Mouse (Mus musculus) intestine, postnatal 0 days (tissue): ENCODE measurements around the gene Btbd9. TPM values are rescaled to one million over a fixed set of nuclear protein-coding genes. Genes with fewer than 3 reads are reported as not detected.

Experiments used
- ATAC-seq: fragments of 200-750 bp; cut with Nextera tagmentation; 2 replicates; pipeline ENCODE4 v1.8.0; 2017; ENCODE audit warnings: mild to moderate bottlenecking, moderate TSS enrichment, moderate library complexity
- H3K27ac ChIP-seq: fragments of 300-500 bp; sonication (generic); 2 replicates; pipeline ENCODE4 v1.5.1; 2014; ENCODE audit warnings: mild to moderate bottlenecking, low read depth, low read length, moderate library complexity
- H3K27me3 ChIP-seq: fragments of 300-500 bp; sonication (generic); replicated peaks from 2 replicates; pipeline ENCODE4 v1.6.1; 2014; ENCODE audit warnings: low read length, mixed read lengths; ENCODE audit not compliant: control insufficient read depth, insufficient read depth
- H3K36me3 ChIP-seq: fragments of 300-500 bp; sonication (generic); 2 replicates; pipeline ENCODE4 v1.6.1; 2014; ENCODE audit warnings: mild to moderate bottlenecking, moderate library complexity; ENCODE audit not compliant: control insufficient read depth, insufficient read depth
- H3K4me1 ChIP-seq: fragments of 300-500 bp; sonication (generic); replicated peaks from 2 replicates; pipeline ENCODE4 v1.6.1; 2014; ENCODE audit warnings: antibody characterized with exemption, low read length, mixed read lengths; ENCODE audit not compliant: control insufficient read depth, insufficient read depth
- H3K4me2 ChIP-seq: fragments of 300-500 bp; sonication (generic); replicated peaks from 2 replicates; pipeline ENCODE4 v1.6.1; 2014; ENCODE audit warnings: low read depth, mild to moderate bottlenecking, moderate library complexity
- H3K4me3 ChIP-seq: fragments of 300-500 bp; sonication (generic); 2 replicates; pipeline ENCODE4 v1.5.1; 2014; ENCODE audit warnings: low read depth, low read length
- H3K9ac ChIP-seq: fragments of 300-500 bp; sonication (generic); 2 replicates; pipeline ENCODE4 v1.6.1; 2014; ENCODE audit warnings: mild to moderate bottlenecking, low read depth, low read length
- H3K9me3 ChIP-seq: fragments of 300-500 bp; sonication (generic); 2 replicates; pipeline ENCODE4 v1.6.1; 2016; ENCODE audit warnings: mixed run types; ENCODE audit not compliant: control insufficient read depth
- CTCF ChIP-seq: sonication (generic); IDR thresholded peaks from 2 replicates; pipeline ENCODE4 v1.5.1; 2016; ENCODE audit warnings: low read depth, mild to moderate bottlenecking, control low read depth, antibody characterized with exemption, moderate library complexity
- WGBS: fragments of 180-500 bp; shearing (Covaris S2); extraction: QIAGEN DNeasy Blood & Tissue Kit; methylation state at CpG from one replicate; pipeline ENCODE4 v1.1.7; 2014; 5-methylcytosine and 5-hydroxymethylcytosine counted together
- polyA plus RNA-seq: library from polyadenylated mRNA; unstranded; fragments of >200 nt; fragmentation: Nextera tagmentation; extraction: Ambion mirVana; gene quantifications from 2 replicates; pipeline ENCODE4 v1.2.1, GENCODE M21; 2015

The Btbd9 gene
- polyA plus RNA-seq, 1 experiment from 2014 or later = 35.9 TPM

DNA sequence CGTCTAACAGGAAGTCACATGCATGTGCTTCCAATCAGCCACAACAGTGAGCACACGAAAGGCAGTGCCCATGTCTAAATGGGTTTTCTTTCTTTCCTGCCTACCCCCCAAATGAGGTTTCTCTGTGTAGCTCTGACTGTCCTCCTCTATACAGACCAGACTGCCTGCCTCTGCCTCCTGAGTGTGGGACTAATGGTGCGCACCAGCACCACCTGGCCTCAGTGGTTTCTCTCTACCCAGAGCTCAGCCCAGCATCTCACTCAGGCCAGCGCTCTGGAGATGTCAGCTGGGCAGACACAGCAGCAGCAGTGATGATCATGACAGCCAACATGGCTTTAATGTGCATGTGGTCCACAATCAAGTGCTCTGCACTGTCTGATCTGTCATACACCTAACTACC is 299.8 kb downstream of the Btbd9 start:
- no peak for ATAC-seq
- 86% methylated on average over 4 of the region's 4 CpGs for WGBS
- no peaks in the 10 kb centered on the region; the same call in 1 of the 2 replicates for H3K36me3 ChIP-seq
- no peaks in the 10 kb centered on the region for H3K4me1 ChIP-seq
- no peak overlapping the region for H3K4me3 ChIP-seq
- no peak for TF ChIP-seq CTCF
- H3K9ac ChIP-seq = no peak overlapping the region
- H3K4me2 ChIP-seq = no peak overlapping the region
- H3K9me3 ChIP-seq = no peaks in the 10 kb centered on the region
- H3K27ac ChIP-seq = no peak overlapping the region
- H3K27me3 ChIP-seq = no peaks in the 10 kb centered on the region

DNA sequence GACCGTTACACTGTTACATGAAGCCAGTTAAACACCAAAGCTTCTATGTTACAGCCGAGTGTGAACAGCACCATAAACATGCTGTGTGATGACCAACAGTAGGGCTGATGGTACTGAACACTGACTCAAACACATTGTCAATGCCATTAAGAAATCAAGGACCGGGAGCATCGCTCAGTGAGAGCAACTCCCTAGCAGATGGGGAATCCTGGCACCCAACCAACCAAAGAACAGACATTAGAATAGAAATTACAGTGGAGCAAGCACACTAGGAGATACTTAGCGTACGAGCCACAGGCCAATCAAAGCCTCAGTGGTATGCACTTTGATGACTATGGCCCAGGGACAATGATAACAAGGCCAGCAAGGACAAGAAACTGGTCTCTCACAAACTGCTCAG is 303.5 kb downstream of the Btbd9 start:
- Histone ChIP-seq H3K9me3 (no peaks in the 10 kb centered on the region), H3K4me3 (no peak overlapping the region), H3K9ac (no peak overlapping the region), H3K36me3 (no peaks in the 10 kb centered on the region; the same call in 1 of the 2 replicates), H3K27ac (no peak overlapping the region), H3K4me2 (no peak overlapping the region), H3K4me1 (no peaks in the 10 kb centered on the region), H3K27me3 (no peaks in the 10 kb centered on the region)
- no peak for ATAC-seq
- no peak for TF ChIP-seq CTCF
- 90% methylated on average over 6 of the region's 6 CpGs for WGBS

DNA sequence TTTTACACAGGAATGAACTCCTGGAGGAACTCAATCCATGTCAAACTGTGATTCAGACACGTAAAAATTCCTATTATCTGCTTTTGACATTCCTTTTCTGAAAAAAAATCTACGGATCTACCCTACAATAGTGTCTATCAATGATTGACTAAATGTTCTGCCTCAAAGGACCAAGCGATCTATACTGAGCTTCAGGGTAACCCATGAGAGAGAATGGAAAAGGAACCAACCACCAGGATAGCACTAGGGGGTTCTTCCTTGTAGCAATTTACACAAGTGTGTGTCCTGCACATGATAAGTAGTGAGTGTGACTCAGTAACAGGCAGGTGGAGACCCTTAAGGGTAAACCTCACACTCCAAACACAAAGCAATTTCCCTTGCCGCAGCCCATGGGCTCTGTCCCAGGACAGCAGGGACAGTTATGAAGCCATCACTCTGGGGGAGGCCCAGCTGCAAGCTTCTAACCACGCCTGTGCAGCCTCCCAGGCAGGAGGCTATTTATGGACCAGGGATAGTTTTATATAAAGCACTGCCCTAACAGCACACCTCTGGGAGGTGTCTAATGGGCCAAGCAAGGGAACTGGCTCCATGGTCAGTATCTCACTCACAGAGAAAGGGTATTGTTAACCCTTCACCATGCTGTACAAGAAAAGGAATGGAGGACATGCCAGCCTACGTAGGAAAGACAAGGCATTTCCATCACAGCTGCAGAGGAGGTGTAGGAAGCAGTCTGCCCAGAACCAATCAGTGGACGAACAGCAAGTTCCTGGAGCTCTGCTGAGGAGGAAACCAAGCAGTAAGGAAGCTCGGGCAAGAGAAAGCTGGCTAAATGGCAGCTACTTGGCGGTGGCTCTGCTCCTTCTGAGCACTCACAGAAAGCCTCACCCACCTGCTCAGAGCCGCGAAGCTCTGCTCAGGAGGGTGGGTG is 306.9 kb downstream of the Btbd9 start:
- Histone ChIP-seq H3K36me3 (no peaks in the 10 kb centered on the region; the same call in 1 of the 2 replicates), H3K9ac (no peak overlapping the region), H3K4me3 (no peak overlapping the region), H3K27ac (no peak overlapping the region), H3K27me3 (no peaks in the 10 kb centered on the region), H3K4me1 (no peaks in the 10 kb centered on the region), H3K9me3 (no peaks in the 10 kb centered on the region), H3K4me2 (no peak overlapping the region)
- ATAC-seq = no peak; the same call in 1 of the 2 replicates
- 47% methylated on average over 11 of the region's 11 CpGs for WGBS
- no peak for TF ChIP-seq CTCF

DNA sequence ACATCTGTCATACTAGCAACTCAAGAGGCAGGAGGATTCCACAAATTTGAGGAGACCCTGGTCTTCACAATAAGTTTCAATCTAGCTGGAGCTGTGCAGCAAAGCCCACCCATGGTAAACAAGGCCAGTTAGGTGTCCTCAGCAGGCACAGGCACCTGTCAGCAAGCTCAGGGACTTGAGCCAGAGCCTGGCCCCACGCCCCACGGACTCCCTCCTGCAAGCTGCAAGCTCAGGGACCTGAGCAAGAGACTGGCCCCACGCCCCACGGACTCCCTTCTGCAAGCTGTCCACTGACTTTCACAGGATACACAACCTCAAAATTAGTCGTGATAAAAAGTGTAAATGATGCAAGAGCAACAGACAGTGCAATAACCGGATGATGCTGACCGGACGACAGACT is 307.8 kb downstream of the Btbd9 start:
- H3K36me3 ChIP-seq = no peaks in the 10 kb centered on the region
- no peaks in the 10 kb centered on the region for H3K9me3 ChIP-seq
- no peak overlapping the region for H3K4me2 ChIP-seq
- no peak for ATAC-seq
- WGBS = 81% methylated on average over 8 of the region's 8 CpGs
- H3K4me3 ChIP-seq = no peak overlapping the region
- no peak overlapping the region for H3K9ac ChIP-seq
- TF ChIP-seq CTCF = no peak
- no peaks in the 10 kb centered on the region for H3K4me1 ChIP-seq
- no peaks in the 10 kb centered on the region for H3K27me3 ChIP-seq
- no peak overlapping the region for H3K27ac ChIP-seq

DNA sequence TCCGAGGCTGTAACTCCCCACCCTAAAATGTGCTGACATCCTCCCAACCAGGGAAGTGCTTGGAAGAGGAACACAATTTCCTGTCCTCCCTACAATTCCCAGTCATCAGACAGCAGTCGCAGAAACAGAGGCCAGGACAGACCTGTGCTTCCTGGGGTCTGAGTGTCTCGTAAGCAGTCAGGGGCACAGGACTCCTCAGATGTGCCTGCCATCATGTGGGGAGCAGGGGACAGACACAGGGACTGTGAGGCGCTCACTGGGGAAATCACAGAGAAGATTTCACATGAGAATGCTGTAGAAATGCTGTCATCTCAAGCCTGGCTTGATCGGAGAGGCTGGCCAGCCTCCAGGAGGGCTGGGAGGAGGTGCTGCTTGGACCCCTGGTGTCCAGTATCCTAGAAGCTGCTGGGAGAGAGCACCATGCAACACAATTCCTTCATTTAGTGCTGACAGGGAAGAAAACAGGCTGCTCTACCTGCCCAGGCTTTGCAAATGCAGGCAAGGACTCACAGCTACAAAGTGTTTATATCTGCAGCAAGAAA is 308.8 kb downstream of the Btbd9 start:
- H3K9me3 ChIP-seq = no peaks in the 10 kb centered on the region
- H3K36me3 ChIP-seq = no peaks in the 10 kb centered on the region
- 75% methylated on average over 5 of the region's 5 CpGs for WGBS
- H3K4me3 ChIP-seq = no peak overlapping the region
- H3K9ac ChIP-seq = no peak overlapping the region
- H3K27me3 ChIP-seq = no peaks in the 10 kb centered on the region
- no peak for ATAC-seq
- H3K4me2 ChIP-seq = no peak overlapping the region
- H3K4me1 ChIP-seq = peaks cover 3% of the 10 kb centered on the region
- no peak overlapping the region for H3K27ac ChIP-seq
- no peak for TF ChIP-seq CTCF

DNA sequence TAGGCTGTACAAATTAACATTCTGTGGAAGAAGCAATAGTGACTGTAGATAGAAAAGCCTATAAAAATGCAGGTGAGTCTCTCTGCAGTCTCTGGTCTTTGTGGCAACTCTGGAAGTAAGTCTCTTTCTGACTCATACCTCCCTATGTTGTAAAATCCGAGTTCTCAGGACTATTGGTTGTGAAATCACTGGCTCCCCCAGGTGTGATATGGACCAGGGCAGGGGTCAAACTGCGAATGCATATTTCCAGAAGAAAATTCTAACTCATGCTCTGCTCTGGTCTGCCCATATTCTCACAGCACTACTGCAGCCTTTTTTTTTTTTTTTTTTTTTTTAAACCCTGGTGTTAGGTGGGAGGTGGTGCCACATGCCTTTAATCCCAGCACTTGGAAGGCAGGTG is 312.8 kb downstream of the Btbd9 start:
- no peak overlapping the region for H3K9ac ChIP-seq
- H3K4me1 ChIP-seq = peaks cover 9% of the 10 kb centered on the region
- H3K9me3 ChIP-seq = no peaks in the 10 kb centered on the region
- no peaks in the 10 kb centered on the region for H3K27me3 ChIP-seq
- peak; percentile 77 for ATAC-seq
- H3K27ac ChIP-seq = no peak overlapping the region
- H3K4me2 ChIP-seq = no peak overlapping the region
- no peaks in the 10 kb centered on the region for H3K36me3 ChIP-seq
- no peak overlapping the region for H3K4me3 ChIP-seq
- no peak for TF ChIP-seq CTCF
- WGBS = 29% methylated on average over 2 of the region's 2 CpGs
